Mouse (Mus musculus) liver, embryonic 16.5 days (tissue): ENCODE measurements around the gene Rufy3. TPM values are rescaled to one million over a fixed set of nuclear protein-coding genes. Genes with fewer than 3 reads are reported as not detected.
A peak's percentile ranks its signal among the peaks of the same experiment; 100 is the strongest.

Source experiments
- ATAC-seq: fragments of 200-750 bp; cut with Nextera tagmentation; 2 replicates; pipeline ENCODE4 v1.8.0; 2017; ENCODE audit warnings: low read depth, mild to moderate bottlenecking, moderate number of reproducible peaks, moderate library complexity
- H3K27ac ChIP-seq: fragments of 300-500 bp; sonication (generic); 2 replicates; pipeline ENCODE4 v1.5.1; 2014; ENCODE audit warnings: mild to moderate bottlenecking, low read length
- H3K27me3 ChIP-seq: fragments of 300-500 bp; sonication (generic); 2 replicates; pipeline ENCODE4 v1.6.1; 2014; ENCODE audit warnings: low read depth, low read length, mixed read lengths; ENCODE audit not compliant: control insufficient read depth, insufficient read depth
- H3K36me3 ChIP-seq: fragments of 300-500 bp; sonication (generic); 2 replicates; pipeline ENCODE4 v1.6.1; 2014; ENCODE audit warnings: mild to moderate bottlenecking; ENCODE audit not compliant: control insufficient read depth, insufficient read depth
- H3K4me1 ChIP-seq: fragments of 300-500 bp; sonication (generic); 2 replicates; pipeline ENCODE4 v1.6.1; 2014; ENCODE audit warnings: low read depth, low read length, mixed read lengths; ENCODE audit not compliant: control insufficient read depth
- H3K4me2 ChIP-seq: fragments of 300-500 bp; sonication (generic); 2 replicates; pipeline ENCODE4 v1.6.1; 2014; ENCODE audit warnings: low read depth, low read length, mixed read lengths
- H3K4me3 ChIP-seq: fragments of 300-500 bp; sonication (generic); 2 replicates; pipeline ENCODE4 v1.5.1; 2014; ENCODE audit warnings: low read depth, mild to moderate bottlenecking, low read length
- H3K9ac ChIP-seq: fragments of 300-500 bp; sonication (generic); 2 replicates; pipeline ENCODE4 v1.6.1; 2014; ENCODE audit warnings: low read depth, low read length
- H3K9me3 ChIP-seq: fragments of 300-500 bp; sonication (generic); replicated peaks from 2 replicates; pipeline ENCODE4 v1.6.1; 2016; ENCODE audit warnings: low read length; ENCODE audit not compliant: control insufficient read depth
- WGBS: fragments of 180-500 bp; shearing (Covaris S2); extraction: QIAGEN DNeasy Blood & Tissue Kit; methylation state at CpG from one replicate; pipeline ENCODE4 v1.1.7; 2014; ENCODE audit not compliant: insufficient replicate concordance; 5-methylcytosine and 5-hydroxymethylcytosine counted together
- polyA plus RNA-seq: library from polyadenylated mRNA; unstranded; fragments of >200 nt; fragmentation: Nextera tagmentation; extraction: Ambion mirVana; gene quantifications from 2 replicates; pipeline ENCODE4 v1.2.1, GENCODE M21; 2015

Rufy3 gene
- polyA plus RNA-seq, 1 experiment from 2014 or later, result 4.7 TPM

DNA sequence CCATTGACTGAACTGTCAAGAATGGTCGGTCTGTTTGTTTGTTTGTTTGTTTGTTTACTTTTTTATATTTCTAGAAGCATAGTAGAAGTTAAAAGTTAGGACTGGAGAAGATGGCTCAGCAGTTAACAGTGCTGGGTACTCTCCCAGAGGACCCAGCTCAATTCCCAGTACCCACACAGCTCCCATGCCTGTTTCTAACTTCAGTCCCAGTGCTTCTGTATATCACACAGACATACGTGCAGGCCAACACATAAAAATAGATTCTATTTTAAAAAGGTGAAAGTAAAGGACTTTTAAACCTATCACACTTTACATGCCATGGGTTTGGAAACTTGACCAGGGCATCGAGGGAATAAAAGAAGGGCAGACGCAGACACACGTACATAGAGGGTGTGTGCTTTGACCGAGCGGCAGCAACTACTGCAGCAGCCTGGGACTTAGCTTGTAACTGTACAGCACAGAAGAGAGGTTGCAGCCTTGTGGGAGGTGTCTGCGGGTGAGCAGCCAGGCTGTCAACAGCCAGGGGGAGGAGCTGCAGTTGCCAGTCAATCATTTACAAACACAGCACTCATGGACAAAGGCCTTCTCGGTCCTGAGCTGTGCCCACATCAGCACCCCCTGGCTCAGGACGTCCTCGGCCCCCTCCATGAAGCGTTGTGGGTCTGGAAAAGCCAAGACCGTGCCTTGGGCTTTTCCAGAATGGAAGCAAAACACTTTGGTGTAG is 22.5 kb downstream of the Rufy3 start:
- H3K27me3 ChIP-seq, result no peaks in the 10 kb centered on the region
- H3K4me3 ChIP-seq, result no peak overlapping the region
- H3K4me2 ChIP-seq, result peak overlapping the region; percentile 5; the same call in 1 of the 2 replicates
- H3K27ac ChIP-seq, result peak overlapping the region; percentile 21; the same call in 1 of the 2 replicates
- H3K4me1 ChIP-seq, result peaks cover 11% of the 10 kb centered on the region
- no peaks in the 10 kb centered on the region for H3K36me3 ChIP-seq
- no peaks in the 10 kb centered on the region for H3K9me3 ChIP-seq
- 46% methylated on average over 13 of the region's 13 CpGs for WGBS
- no peak overlapping the region for H3K9ac ChIP-seq
- ATAC-seq, result peak; percentile 91

DNA sequence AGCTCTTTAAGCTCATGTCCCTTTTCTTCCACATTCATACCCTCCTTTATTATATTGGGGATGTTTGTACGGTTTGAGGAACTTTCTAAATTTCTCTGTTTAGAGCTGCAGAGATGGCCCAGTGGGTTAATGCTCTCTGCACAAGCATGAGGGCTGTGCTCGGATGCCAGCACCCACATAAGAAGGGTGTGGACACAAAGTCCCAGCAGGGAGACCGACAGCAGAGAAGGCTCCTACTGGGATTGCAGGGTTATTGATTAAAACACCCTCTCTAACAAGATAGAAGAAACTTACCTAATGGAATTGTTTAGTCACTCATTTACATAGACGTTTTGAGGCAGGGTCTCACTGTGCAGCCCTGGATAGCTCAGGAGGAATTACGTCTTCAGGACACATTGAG is 23.6 kb downstream of the Rufy3 start:
- Histone ChIP-seq H3K9me3 (no peaks in the 10 kb centered on the region), H3K27me3 (no peaks in the 10 kb centered on the region), H3K27ac (no peak overlapping the region), H3K4me2 (no peak overlapping the region), H3K4me3 (no peak overlapping the region), H3K36me3 (no peaks in the 10 kb centered on the region), H3K9ac (no peak overlapping the region), H3K4me1 (peaks cover 17% of the 10 kb centered on the region)
- no peak for ATAC-seq
- WGBS, result 52% methylated on average over 5 of the region's 5 CpGs

DNA sequence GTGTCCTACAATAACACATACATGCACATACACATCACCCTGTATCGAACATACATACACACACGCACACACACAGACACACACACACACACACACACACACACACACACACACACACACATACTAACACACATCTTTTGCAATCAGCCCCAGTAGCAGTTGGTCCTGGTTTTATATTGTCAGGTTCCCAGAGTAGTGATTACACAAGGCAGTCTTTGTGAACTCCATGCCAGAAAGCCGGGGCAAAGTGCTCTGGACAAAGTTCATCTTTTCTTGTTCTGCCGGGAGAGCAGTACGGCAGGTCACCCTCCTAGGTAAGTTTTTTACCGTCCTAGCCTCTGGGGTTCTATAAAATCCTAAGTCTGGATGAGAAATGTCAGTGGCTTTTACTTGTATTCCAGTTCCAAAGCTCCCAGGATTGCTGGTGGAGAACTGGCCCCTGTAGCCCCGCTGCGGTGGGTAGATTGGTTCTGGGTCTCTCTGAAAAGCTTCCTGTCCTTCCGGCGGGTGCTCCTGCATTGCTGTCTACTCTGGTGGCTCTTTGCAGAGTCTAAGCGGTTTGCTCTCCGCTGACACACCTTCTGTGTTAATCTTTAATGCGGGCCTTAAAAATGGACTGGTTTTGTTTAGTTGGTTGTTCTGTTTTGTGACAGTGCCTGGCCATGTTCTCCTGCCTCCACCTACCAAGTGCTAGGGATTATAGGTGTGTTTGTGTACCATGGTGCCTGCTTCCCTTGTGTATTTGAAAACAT is 28.8 kb downstream of the Rufy3 start:
- peak overlapping the region; percentile 54 for H3K4me3 ChIP-seq

DNA sequence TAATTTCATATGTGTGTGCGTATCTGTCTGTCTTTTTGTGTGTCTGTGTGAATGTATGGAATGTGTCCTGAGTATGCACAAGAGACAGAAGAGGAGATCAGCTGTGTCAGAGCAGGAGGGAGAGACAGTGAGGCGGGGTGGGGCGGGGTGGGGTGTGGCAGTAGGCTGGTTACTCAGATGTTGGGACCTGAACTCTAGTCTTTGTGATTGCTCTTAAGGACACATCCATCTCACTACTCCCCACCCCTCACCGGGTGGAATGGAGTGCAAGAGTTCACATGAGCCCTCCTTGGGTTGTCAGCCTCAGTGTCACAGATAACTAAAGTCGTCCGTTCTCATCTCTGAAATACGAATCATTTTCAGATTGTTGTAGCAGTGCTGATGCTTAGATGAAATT is 29.3 kb downstream of the Rufy3 start:
- H3K4me1 ChIP-seq, result peaks cover 14% of the 10 kb centered on the region
- ATAC-seq, result peak; percentile 41
- H3K9ac ChIP-seq, result peak overlapping the region; percentile 25; the same call in 1 of the 2 replicates
- H3K4me2 ChIP-seq, result peak overlapping the region; percentile 46
- H3K4me3 ChIP-seq, result peak overlapping the region; percentile 54
- H3K36me3 ChIP-seq, result no peaks in the 10 kb centered on the region
- peak overlapping the region; percentile 69 for H3K27ac ChIP-seq
- 53% methylated on average over 7 of the region's 7 CpGs for WGBS
- no peaks in the 10 kb centered on the region for H3K27me3 ChIP-seq
- H3K9me3 ChIP-seq, result no peaks in the 10 kb centered on the region

More for the DNA sequence above, 28.8 kb downstream of the Rufy3 start:
- Histone ChIP-seq H3K36me3 (no peaks in the 10 kb centered on the region), H3K9ac (peak overlapping the region; percentile 25; the same call in 1 of the 2 replicates), H3K9me3 (no peaks in the 10 kb centered on the region), H3K4me2 (peak overlapping the region; percentile 46; the same call in 1 of the 2 replicates), H3K27me3 (no peaks in the 10 kb centered on the region), H3K27ac (peak overlapping the region; percentile 69), H3K4me1 (peaks cover 14% of the 10 kb centered on the region)
- WGBS, result 67% methylated on average over 13 of the region's 13 CpGs
- peak; percentile 75 for ATAC-seq

DNA sequence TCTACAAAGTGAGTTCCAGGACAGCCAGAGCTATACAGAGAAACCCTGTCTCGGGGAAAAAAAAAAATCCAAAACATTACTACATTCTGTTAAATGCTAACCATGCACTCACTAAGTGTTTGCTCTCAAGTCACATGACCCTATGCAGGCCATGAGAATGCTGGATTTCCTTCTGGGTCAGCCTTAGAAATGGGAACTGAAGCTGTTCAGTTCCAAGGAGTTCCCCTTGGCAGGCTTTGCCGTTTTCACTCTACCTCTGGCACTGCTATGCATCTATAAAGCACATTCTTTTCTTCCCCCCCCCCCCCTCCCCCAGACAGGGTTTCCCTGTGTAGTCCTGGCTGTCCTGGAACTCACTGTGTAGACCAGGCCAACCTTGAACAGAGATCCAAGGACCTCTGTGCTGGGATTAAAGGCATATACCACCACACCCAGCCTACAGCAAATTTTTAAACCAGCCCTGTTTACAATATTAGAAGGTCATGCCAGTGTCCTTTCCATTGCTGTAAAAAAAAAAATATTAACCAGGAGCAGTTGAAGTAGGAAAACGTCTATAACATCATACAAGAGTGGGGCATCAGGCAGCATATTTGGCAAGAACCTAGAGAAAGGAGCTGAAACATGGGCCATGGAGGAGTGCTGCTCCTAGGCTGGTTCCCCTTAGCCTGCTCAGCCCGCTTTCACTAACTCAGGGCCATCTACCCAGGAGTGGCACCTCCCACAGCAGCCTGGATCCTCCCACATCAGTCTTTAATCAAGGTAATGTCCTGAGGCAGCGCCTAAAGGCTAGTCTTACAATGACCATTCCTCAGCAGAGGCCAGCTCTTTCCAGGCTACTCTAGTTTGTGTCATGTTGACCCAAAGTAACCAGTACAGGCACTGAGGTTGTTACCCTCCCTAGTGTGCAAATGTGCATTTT is 31.0 kb downstream of the Rufy3 start:
- H3K27me3 ChIP-seq, result no peaks in the 10 kb centered on the region
- ATAC-seq, result peak; percentile 59
- H3K4me2 ChIP-seq, result peak overlapping the region; percentile 17; the same call in 1 of the 2 replicates
- H3K27ac ChIP-seq, result peak overlapping the region; percentile 33
- WGBS, result 51% methylated on average over 5 of the region's 5 CpGs
- no peak overlapping the region for H3K9ac ChIP-seq
- H3K4me3 ChIP-seq, result no peak overlapping the region
- no peaks in the 10 kb centered on the region for H3K36me3 ChIP-seq
- no peaks in the 10 kb centered on the region for H3K9me3 ChIP-seq
- peaks cover 14% of the 10 kb centered on the region for H3K4me1 ChIP-seq

DNA sequence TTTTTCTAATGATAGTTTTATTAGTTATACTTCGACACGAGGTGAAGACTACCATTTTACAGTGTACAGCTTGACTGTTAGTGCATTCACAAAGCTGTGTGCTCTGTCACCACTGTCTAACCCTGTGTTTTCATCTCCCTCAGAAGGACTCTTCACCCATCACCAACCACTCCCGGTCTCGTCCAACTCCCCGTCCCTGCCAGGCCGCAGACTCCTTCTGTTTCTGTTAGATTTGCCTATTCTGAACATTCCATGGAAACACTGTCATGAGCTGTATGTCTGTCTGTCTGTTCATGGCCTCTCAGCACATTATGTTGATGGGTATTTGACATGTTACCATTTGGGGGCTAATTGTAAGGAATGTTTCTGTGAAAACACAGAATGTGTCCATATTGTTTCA is 34.1 kb downstream of the Rufy3 start:
- H3K9ac ChIP-seq, result no peak overlapping the region
- no peaks in the 10 kb centered on the region for H3K27me3 ChIP-seq
- H3K4me2 ChIP-seq, result no peak overlapping the region
- H3K4me1 ChIP-seq, result peaks cover 5% of the 10 kb centered on the region; the same call in 1 of the 2 replicates
- H3K27ac ChIP-seq, result no peak overlapping the region
- no peaks in the 10 kb centered on the region for H3K9me3 ChIP-seq
- ATAC-seq, result no peak
- 65% methylated on average over 6 of the region's 6 CpGs for WGBS
- no peak overlapping the region for H3K4me3 ChIP-seq
- no peaks in the 10 kb centered on the region for H3K36me3 ChIP-seq

DNA sequence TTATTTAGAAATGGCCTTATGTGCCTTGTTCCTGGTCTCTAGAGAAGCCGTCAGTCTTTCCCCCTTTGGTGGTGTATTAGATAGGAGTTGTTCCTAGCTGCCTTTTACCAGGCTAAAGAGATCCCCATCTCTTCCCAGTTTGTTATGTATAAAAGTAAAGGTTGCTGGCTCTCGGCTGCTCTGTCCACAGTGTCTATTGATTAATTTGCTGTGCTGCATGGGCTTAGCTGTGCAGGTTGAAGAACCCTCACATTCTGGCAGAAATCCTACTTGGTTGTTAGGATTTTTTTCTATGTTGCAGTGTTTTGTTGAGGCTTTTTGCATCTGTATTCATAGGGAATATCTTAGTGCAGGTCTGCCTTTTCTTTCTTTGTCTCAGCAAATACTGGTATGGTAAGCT is 37.2 kb downstream of the Rufy3 start:
- H3K9me3 ChIP-seq, result no peaks in the 10 kb centered on the region
- 56% methylated on average over 2 of the region's 2 CpGs for WGBS
- no peaks in the 10 kb centered on the region for H3K36me3 ChIP-seq
- no peak overlapping the region for H3K4me2 ChIP-seq
- H3K4me3 ChIP-seq, result no peak overlapping the region
- no peak overlapping the region for H3K9ac ChIP-seq
- no peaks in the 10 kb centered on the region for H3K4me1 ChIP-seq
- no peak overlapping the region for H3K27ac ChIP-seq
- no peaks in the 10 kb centered on the region for H3K27me3 ChIP-seq
- 0 out of 2 replicates have a peak, but pooled peaks have one; percentile 54 for ATAC-seq

DNA sequence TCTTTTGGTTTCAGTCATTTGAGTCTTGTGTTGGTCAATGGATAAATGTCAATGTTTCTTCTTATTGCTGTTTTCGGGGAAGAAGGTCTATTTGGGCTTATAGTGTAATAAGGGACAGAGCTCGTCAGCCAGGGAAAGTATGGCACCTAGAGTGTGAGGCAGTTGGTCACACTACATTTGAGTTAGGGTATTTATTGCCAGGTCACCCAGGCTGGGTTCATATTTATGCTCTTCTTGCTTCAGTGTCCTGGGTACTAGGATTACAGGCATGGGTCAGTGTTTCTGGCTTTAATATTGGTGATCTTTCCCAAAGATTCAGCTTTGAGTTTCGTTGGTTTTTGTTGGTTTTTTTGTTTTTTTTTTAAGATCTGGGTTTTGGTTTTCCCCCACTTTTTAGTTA is 37.9 kb downstream of the Rufy3 start:
- ATAC-seq, result no peak
- H3K9ac ChIP-seq, result no peak overlapping the region
- no peaks in the 10 kb centered on the region for H3K9me3 ChIP-seq
- no peaks in the 10 kb centered on the region for H3K4me1 ChIP-seq
- no peaks in the 10 kb centered on the region for H3K27me3 ChIP-seq
- no peak overlapping the region for H3K4me2 ChIP-seq
- no peaks in the 10 kb centered on the region for H3K36me3 ChIP-seq
- no peak overlapping the region for H3K4me3 ChIP-seq
- 59% methylated on average over 3 of the region's 3 CpGs for WGBS
- H3K27ac ChIP-seq, result no peak overlapping the region
